Mouse (Mus musculus) forebrain, embryonic 16.5 days (tissue): Measurements from ENCODE around the gene Tex261. TPM values are rescaled to one million over a fixed set of nuclear protein-coding genes. Genes with fewer than 3 reads are reported as not detected.

ENCODE experiments used
- ATAC-seq: fragments of 200-750 bp; cut with Nextera tagmentation; 2 replicates; pipeline ENCODE4 v1.8.0; 2017; ENCODE audit warnings: mild to moderate bottlenecking, moderate library complexity
- H3K27ac ChIP-seq: fragments of 300-500 bp; sonication (generic); 2 replicates; pipeline ENCODE4 v1.5.1; 2014; ENCODE audit warnings: low read length, control low read depth
- H3K27me3 ChIP-seq: fragments of 300-500 bp; sonication (generic); replicated peaks from 2 replicates; pipeline ENCODE4 v1.6.1; 2014; ENCODE audit warnings: low read length; ENCODE audit not compliant: control insufficient read depth, insufficient read depth
- H3K36me3 ChIP-seq: fragments of 300-500 bp; sonication (generic); 2 replicates; pipeline ENCODE4 v1.6.1; 2014; ENCODE audit not compliant: control insufficient read depth, insufficient read depth
- H3K4me1 ChIP-seq: fragments of 300-500 bp; sonication (generic); replicated peaks from 2 replicates; pipeline ENCODE4 v1.6.1; 2014; ENCODE audit warnings: low read length; ENCODE audit not compliant: control insufficient read depth, insufficient read depth
- H3K4me2 ChIP-seq: fragments of 300-500 bp; sonication (generic); 2 replicates; pipeline ENCODE4 v1.6.1; 2014; ENCODE audit warnings: mild to moderate bottlenecking, low read length, control low read depth
- H3K4me3 ChIP-seq: fragments of 300-500 bp; sonication (generic); replicated peaks from 2 replicates; pipeline ENCODE4 v1.5.1; 2014; ENCODE audit warnings: mild to moderate bottlenecking, low read length, control low read depth
- H3K9ac ChIP-seq: fragments of 300-500 bp; sonication (generic); replicated peaks from 2 replicates; pipeline ENCODE4 v1.6.1; 2014; ENCODE audit warnings: low read depth, low read length, control low read depth
- H3K9me3 ChIP-seq: fragments of 300-500 bp; sonication (generic); 2 replicates; pipeline ENCODE4 v1.6.1; 2016; ENCODE audit warnings: low read length; ENCODE audit not compliant: control insufficient read depth
- WGBS: fragments of 180-500 bp; shearing (Covaris S2); extraction: QIAGEN DNeasy Blood & Tissue Kit; methylation state at CpG from one replicate; pipeline ENCODE4 v1.1.7; 2014; 5-methylcytosine and 5-hydroxymethylcytosine counted together
- polyA plus RNA-seq: library from polyadenylated mRNA; unstranded; fragments of >200 nt; fragmentation: Nextera tagmentation; extraction: Ambion mirVana; gene quantifications from 2 replicates; pipeline ENCODE4 v1.2.1, GENCODE M21; 2015

Gene Tex261
- polyA plus RNA-seq, 1 experiment from 2014 or later, result 63.1 TPM

DNA sequence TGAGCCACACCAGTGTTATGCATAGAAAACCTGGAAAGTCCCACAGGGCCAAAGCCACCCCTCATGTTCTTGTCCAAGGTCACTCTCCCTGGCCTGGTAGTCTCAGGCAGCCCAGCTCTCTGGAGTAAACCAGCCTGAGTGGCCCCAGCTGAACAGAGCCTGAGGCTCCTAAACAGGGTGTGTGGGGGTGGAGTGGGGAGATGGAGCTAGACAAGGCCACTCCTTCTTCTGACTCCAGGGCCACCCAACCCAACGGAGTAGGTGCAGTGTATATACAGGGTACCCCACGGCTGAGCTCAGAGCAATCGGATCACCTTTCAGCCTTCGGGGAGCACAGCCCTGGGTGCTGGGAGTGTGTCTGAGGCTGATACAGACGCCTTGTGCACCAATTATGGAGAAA, 31.5 kb downstream of the Tex261 start:
- Histone ChIP-seq H3K9ac (no peak overlapping the region), H3K9me3 (peaks cover 4% of the 10 kb centered on the region; the same call in 1 of the 2 replicates), H3K36me3 (no peaks in the 10 kb centered on the region), H3K4me3 (no peak overlapping the region), H3K4me1 (no peaks in the 10 kb centered on the region; the same call in 1 of the 2 replicates), H3K27ac (no peak overlapping the region), H3K4me2 (no peak overlapping the region), H3K27me3 (no peaks in the 10 kb centered on the region)
- 62% methylated on average over 5 of the region's 5 CpGs for WGBS
- no peak for ATAC-seq

DNA sequence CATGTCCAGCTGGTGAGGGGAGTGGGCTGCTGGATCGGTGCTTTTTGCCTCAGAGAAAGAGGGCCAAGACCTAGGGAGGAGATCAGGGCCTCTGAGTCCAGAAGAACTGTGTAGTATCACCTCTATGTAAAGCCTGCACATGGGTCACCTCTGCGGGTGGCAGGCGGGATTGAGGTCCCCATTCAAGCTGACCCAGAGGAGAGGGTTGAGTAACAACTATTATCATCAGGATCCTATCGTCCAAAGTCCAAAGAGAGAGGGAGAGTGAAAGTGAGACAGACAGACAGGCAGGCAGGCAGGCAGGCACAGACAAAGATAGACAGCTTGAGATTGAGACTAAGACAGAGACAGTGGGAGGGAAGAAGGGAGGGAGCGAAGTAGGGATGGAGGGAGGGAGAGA, 32.4 kb downstream of the Tex261 start:
- H3K27me3 ChIP-seq, result no peaks in the 10 kb centered on the region
- no peaks in the 10 kb centered on the region; the same call in 1 of the 2 replicates for H3K4me1 ChIP-seq
- no peaks in the 10 kb centered on the region for H3K36me3 ChIP-seq
- H3K9me3 ChIP-seq, result peaks cover 4% of the 10 kb centered on the region; the same call in 1 of the 2 replicates
- no peak overlapping the region for H3K4me2 ChIP-seq
- H3K4me3 ChIP-seq, result no peak overlapping the region
- no peak overlapping the region for H3K27ac ChIP-seq
- WGBS, result 54% methylated on average over 5 of the region's 5 CpGs
- ATAC-seq, result 0 out of 2 replicates have a peak, but pooled peaks have one; percentile 12
- no peak overlapping the region for H3K9ac ChIP-seq

DNA sequence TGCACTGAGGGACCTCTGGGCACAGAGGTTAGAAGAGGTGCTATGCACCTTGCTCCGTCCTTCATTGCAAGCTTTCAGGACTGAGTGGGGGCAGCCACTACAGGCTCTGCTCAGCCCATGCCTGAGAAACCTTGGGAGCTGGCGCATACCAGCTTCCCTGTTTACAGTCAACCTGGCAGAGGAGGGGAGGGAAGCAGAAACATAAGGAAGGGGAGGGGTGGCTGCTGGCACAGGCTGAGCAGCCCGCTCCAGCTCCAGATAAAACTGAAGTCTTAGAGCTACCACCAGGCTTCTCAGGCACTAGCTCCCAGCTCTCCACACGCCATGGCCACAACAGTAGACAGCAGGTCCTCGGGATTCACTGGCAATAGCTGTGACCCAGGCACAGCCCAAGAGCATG, 32.9 kb downstream of the Tex261 start, which contains the start of gene Atp6v1b1:
Gene Atp6v1b1 (plus strand): TSS at position 230 of the 400 bp plus-strand sequence.
- Histone ChIP-seq H3K4me2 (no peak within 1 kb of the TSS), H3K36me3 (no peaks in the 10 kb centered on the region), H3K9me3 (peaks cover 4% of the 10 kb centered on the region; the same call in 1 of the 2 replicates), H3K9ac (no peak within 1 kb of the TSS), H3K27ac (no peak within 1 kb of the TSS), H3K27me3 (no peaks in the 10 kb centered on the region), H3K4me3 (no peak within 1 kb of the TSS), H3K4me1 (no peaks in the 10 kb centered on the region; the same call in 1 of the 2 replicates)
- peak; percentile 71; the same call in 1 of the 2 replicates for ATAC-seq
- 65% methylated on average over 5 of the region's 5 CpGs for WGBS

DNA sequence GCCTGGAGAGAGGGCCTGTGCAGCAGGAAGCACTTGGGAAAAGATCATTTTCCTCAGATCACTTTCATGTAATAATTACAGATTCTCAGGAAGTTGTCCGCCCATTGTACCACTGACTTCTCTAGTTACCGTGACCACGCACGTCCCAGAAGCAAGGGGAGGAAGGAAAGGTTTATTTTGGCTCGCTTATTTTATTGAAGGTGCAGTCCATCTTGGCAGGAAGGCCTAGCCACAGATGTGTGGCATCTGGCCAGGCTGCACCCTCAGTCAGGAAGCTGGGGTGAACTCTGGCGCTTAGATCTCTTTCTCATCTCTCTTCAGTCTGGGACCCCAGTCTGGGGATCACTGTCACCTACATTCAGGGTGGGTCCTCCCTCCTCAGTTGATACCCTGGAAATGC, 37.0 kb downstream of the Tex261 start:
- H3K4me2 ChIP-seq, result no peak overlapping the region
- H3K4me1 ChIP-seq, result no peaks in the 10 kb centered on the region; the same call in 1 of the 2 replicates
- H3K9ac ChIP-seq, result no peak overlapping the region
- H3K9me3 ChIP-seq, result peaks cover 7% of the 10 kb centered on the region; the same call in 1 of the 2 replicates
- 91% methylated on average over 6 of the region's 6 CpGs for WGBS
- no peaks in the 10 kb centered on the region for H3K36me3 ChIP-seq
- H3K27ac ChIP-seq, result no peak overlapping the region
- ATAC-seq, result no peak
- H3K27me3 ChIP-seq, result no peaks in the 10 kb centered on the region
- no peak overlapping the region for H3K4me3 ChIP-seq

DNA sequence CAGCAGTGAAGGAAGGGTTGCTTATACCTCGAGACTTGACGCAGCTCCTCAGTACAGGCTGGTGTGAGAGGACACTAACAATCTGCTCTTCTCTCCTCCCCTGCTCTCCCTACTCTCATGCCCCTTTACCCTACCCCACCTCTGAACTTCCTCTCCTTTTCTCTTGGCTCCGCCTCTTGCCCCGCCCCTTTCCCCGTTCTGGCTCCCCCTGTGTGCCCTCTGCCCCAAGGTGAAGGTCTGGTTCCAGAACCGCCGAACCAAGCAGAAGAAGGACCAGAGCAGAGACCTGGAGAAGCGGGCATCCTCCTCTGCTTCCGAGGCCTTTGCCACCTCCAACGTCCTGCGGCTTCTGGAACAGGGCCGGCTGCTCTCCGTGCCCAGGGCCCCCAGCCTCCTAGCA, 38.3 kb downstream of the Tex261 start:
- Histone ChIP-seq H3K9me3 (peaks cover 7% of the 10 kb centered on the region; the same call in 1 of the 2 replicates), H3K36me3 (no peaks in the 10 kb centered on the region), H3K4me1 (no peaks in the 10 kb centered on the region), H3K27ac (no peak overlapping the region), H3K4me2 (no peak overlapping the region), H3K9ac (no peak overlapping the region), H3K4me3 (no peak overlapping the region), H3K27me3 (no peaks in the 10 kb centered on the region)
- 41% methylated on average over 13 of the region's 13 CpGs for WGBS
- no peak for ATAC-seq

DNA sequence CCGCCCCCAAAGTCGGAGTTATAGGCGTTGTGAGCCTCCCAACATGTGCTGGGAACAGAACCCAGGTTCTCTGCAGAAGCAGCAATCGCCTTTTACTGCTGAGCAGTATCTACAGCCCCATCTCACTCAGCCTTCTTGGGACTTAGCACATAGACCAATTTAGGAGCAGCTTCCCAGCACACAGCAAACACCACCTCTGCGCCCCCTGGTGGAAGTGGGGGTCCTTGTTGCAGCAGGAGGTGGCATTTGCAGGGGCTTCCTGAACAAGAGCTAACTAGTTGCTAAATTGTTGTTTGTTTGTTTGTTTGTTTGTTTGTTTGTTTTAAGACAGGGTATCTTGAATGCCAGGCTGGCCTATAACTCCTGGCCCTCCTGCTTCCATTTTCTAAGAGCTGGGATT, 44.5 kb downstream of the Tex261 start:
- H3K4me3 ChIP-seq, result no peak overlapping the region
- H3K27me3 ChIP-seq, result no peaks in the 10 kb centered on the region; the same call in 1 of the 2 replicates
- WGBS, result 32% methylated on average over 5 of the region's 5 CpGs
- no peaks in the 10 kb centered on the region for H3K36me3 ChIP-seq
- no peak overlapping the region for H3K4me2 ChIP-seq
- H3K27ac ChIP-seq, result no peak overlapping the region
- H3K9me3 ChIP-seq, result 0 out of 2 replicates have a peak, but pooled peaks cover 3% of the 10 kb centered on the region
- H3K9ac ChIP-seq, result no peak overlapping the region
- no peak for ATAC-seq
- H3K4me1 ChIP-seq, result no peaks in the 10 kb centered on the region

DNA sequence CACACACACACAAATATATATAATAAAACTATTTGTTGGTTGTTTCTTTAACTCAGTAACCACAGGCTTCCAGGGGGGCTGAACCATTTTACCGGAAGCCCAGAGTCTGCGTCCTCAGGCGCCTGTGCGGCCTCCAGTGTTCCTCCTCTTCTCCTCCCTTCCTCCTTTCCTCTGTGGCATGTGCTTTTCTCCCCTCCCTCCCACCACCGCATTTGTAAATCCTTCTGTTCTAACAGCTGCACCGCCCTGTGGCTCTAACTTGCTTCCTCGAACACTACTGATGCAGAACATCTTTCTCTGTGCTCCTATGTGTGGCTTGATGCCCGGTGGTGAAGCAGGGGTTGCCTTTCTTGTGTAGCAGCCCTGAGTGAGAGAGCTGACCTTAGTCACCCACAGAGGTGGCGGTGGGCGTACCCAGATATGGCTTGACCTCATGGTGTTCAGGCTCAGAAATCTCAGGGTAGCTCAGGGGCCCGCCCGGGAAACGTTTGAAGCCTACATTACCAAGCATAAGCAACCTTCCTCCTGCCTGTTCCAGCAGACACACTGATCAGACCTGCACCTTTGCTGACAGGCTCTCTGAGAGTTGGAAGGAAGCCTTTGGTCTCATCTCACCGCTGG, 46.2 kb downstream of the Tex261 start:
- H3K36me3 ChIP-seq, result no peaks in the 10 kb centered on the region
- H3K9ac ChIP-seq, result no peak overlapping the region
- no peak for ATAC-seq
- H3K4me2 ChIP-seq, result no peak overlapping the region
- H3K9me3 ChIP-seq, result 0 out of 2 replicates have a peak, but pooled peaks cover 3% of the 10 kb centered on the region
- no peak overlapping the region for H3K27ac ChIP-seq
- WGBS, result 78% methylated on average over 14 of the region's 14 CpGs
- no peaks in the 10 kb centered on the region; the same call in none of the 2 replicates for H3K27me3 ChIP-seq
- no peak overlapping the region for H3K4me3 ChIP-seq
- no peaks in the 10 kb centered on the region for H3K4me1 ChIP-seq

DNA sequence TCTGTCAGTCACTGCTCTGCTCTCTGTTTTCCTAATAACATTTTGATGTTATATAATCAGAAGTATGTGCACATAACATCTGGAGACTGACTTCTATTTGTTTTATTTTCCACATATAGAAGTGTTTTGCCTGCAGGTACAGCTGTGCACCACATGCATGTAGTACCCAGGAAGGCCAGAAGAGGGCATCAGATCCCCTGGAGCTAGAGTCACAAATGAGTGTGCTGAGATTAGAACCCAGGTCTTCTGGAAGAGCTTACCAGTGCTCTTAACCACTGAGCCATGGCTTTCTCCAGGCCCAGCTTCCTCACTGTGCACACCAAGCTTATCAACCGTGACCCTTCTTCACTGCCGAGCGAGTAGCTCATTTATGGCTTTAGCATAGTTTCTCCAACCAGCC, 47.1 kb downstream of the Tex261 start:
- H3K27ac ChIP-seq, result no peak overlapping the region
- H3K36me3 ChIP-seq, result no peaks in the 10 kb centered on the region
- no peak for ATAC-seq
- WGBS, result 99% methylated on average over 3 of the region's 3 CpGs
- H3K4me1 ChIP-seq, result no peaks in the 10 kb centered on the region
- H3K4me3 ChIP-seq, result no peak overlapping the region
- H3K9ac ChIP-seq, result no peak overlapping the region
- H3K4me2 ChIP-seq, result no peak overlapping the region
- no peaks in the 10 kb centered on the region for H3K9me3 ChIP-seq
- no peaks in the 10 kb centered on the region; the same call in none of the 2 replicates for H3K27me3 ChIP-seq

DNA sequence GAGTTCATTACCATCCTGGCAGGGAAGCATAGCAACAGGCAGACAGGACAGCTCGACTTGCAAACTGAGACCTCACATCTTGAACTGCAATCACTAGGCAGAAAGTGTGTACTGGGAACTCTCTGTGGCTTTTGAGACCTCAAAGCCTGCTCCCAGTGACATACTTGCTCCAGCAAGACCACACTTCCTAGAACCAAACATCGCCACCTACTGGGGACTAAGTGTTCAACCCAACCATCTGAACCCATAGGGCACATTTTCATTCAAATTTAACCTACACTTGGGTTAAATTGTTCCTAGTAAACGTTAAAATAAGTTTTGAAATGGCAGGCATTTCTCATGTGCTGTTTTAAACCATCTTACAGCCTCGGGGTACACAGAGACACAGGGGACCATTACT, 48.4 kb downstream of the Tex261 start:
- no peaks in the 10 kb centered on the region for H3K36me3 ChIP-seq
- H3K4me3 ChIP-seq, result no peak overlapping the region
- no peak for ATAC-seq
- peaks cover 9% of the 10 kb centered on the region for H3K27me3 ChIP-seq
- H3K9me3 ChIP-seq, result no peaks in the 10 kb centered on the region
- no peaks in the 10 kb centered on the region for H3K4me1 ChIP-seq
- 47% methylated on average over 4 of the region's 4 CpGs for WGBS
- H3K4me2 ChIP-seq, result no peak overlapping the region
- H3K9ac ChIP-seq, result no peak overlapping the region
- H3K27ac ChIP-seq, result no peak overlapping the region
